Mouse (Mus musculus): ENCODE data around the gene Auts2.

Auts2 gene

DNA sequence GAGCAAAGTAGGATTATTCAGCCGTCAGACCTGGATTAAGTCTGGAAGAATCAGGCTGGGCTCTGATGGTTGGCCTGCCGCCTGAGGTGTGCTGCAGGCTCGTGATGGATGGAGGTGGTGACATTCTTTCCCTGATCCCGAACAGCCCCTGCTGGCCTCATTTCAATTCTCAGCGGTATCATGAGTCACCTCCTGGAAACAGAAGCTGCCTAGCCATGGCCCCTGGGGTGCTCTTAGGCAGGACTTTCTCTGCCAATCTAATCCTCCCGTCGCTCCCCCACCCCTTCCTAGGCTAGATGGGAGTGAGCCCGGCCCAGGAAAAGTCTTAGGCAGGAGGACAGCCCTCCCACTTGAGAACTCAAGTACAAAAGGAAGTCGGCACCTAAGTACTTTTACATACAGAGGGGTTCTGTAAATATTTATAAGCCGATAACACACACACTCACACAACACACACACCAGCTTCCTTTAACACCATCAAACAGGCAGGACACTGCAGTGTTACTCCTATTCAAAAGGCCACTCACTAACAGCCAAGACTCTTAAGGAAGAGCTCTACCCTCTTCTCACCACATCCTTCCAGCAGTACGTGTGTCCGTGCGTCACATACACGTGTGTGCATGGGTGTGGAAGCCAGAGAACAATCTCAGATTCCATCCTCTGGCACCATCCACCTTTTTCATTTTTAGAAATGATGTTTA is 1027.3 kb downstream of the Auts2 start:
- DNase-seq (ENCODE audit: low read depth): no peak

DNA sequence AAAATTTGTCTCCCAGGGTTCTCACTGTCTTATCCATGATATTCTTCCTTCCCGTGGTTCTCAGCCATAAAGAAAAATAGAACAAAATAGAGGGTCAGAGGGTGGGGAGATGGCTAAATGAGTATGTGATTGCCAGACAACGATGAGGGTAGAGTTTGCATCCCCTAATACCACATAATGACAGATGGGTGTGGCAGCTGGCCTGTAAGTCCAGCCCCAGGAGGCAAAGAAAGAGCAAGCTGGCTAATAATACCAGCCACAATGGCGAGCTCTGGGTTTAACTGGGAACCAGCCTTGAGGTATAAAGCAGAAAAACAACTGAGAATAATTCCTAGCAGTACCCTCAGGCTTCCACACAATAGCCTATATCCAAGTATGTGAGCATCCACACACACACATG is 1029.4 kb downstream of the Auts2 start:
- no peak for DNase-seq (ENCODE audit: low read depth)

- no peak for DNase-seq (ENCODE audit: low read depth)
Measured at GRCm38 (mm10) chr5:131512617-131513016, 1030.5 kb downstream of the Auts2 start.

DNA sequence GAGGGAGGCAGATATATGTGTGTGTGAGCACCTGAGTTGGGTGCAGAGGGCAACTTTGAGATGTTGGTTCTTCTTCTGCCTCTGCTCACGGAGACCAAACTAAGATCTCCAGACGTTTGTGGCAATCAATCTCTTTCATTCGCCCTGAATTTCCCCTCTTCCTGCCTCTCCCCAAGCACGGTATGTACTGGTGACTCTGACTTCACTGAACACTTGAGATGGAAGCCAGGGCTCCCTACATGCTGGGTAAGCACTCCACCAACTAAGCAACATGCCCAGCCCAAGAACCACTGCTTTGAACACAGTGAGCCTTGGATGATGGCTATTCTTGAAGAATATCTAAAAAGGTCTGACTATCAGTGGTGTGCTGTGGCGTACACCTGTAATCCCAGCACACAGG is 1032.5 kb downstream of the Auts2 start:
- no peak for DNase-seq (ENCODE audit: low read depth)

DNA sequence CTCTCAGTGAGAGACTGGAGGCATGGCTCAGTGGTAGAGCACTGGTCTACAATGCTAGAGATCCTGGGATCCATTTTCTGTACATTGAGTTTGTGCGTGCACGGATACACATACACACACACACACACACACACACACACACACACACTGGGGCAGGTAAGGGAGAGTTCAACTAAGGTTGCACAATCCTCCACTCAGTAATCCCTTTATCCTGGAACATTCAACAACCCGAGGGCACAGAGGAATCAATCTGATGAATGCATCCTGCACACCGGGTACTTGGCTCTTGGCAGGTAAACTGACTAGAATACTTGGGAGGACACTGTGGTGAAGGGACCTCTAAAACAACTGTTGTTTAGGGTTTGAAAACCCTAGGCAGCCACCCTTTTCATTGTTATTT is 1033.8 kb downstream of the Auts2 start:
- DNase-seq (ENCODE audit: low read depth): no peak

DNA sequence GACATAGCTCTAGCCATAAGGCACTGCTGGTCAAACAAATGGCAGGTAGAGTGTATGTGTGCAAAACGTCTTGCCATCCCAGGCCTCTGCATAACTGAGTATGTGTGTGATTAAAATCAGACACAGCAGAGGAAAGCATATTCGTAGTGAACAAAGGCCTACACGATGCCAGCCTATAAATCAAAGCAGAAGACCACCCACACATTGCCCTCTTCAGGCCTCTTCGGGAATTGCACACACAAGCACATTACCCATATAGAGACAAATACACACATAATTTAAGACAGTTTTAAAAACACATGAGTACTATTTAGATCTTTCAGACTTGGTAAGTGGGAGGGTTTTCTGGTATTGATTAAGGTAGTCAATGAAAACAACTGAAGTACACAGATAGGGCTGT is 1044.3 kb downstream of the Auts2 start:
- no peak for DNase-seq (ENCODE audit: low read depth)

DNA sequence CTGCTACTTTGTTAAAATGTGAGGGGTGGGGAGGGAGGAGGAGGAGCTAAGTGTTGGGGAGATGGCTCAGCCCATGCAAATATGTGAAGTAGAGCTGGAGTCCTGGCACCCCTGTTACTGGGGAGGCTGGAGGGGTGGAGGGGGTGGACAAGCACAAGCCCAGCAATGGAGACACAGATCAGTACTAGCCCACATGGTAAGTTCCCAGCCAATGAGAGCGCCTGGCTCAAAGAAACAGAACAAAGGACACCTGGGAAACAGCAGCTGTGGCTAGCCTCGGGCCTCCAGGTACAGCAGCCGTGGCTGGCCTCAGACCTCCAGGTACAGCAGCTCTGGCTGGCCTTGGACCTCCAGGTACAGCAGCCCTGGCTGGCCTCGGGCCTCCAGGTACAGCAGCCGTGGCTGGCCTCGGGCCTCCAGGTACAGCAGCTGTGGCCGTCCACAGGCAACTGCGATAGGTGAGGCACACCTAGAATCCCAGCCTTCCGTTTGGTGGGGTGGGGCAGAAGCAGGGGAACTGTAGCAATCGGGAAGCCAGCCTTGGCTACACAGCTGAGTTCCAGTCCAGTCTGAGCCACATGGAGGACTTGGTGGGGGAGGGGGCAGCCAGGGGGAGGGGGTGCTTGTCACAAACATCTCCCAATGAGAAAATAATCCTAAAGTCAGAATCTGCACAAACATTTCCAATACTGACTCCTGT is 1046.5 kb downstream of the Auts2 start:
- no peak for DNase-seq (ENCODE audit: low read depth)

DNA sequence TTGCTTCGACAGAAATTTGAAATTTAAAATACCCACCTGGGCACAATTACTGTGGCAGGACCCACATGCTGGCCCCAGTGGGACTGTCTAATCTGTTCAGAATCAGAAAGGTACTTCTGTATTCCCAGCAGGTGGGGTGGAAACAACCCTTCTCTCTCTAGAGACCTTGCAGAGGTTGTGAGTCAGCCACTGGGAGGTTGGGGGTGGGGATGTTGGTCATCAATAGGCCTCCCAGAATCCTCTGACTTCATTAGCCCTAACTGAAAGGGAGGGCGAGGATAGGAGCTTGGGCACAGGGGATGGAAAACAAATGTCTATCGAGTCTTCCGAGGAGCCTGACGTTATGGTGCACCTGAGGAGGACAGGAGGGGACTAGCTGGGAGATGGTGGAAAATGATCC is 1048.6 kb downstream of the Auts2 start:
- no peak for DNase-seq (ENCODE audit: low read depth)

DNA sequence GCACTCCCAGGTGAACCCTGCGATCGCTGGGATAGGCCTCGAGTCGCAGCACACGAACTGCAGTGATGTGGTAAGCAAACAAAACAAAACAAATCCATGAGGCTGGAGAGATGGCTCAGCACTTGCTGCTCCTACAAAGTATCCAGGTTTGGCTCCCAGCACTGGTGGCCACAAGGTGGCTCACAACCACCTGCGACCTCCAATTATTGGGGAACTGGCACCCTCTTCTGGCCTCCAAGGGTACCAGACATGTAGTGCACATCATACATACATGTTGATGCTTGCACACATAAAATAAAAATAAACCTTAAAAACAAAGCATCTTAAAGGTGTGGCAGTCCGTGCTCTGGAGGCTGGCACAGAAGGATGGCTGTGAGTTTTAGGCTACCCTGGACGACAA is 1050.6 kb downstream of the Auts2 start:
- no peak for DNase-seq (ENCODE audit: low read depth)

- DNase-seq (ENCODE audit: low read depth): no peak
Measured at GRCm38 (mm10) chr5:131491843-131492242, 1051.3 kb downstream of the Auts2 start.

DNA sequence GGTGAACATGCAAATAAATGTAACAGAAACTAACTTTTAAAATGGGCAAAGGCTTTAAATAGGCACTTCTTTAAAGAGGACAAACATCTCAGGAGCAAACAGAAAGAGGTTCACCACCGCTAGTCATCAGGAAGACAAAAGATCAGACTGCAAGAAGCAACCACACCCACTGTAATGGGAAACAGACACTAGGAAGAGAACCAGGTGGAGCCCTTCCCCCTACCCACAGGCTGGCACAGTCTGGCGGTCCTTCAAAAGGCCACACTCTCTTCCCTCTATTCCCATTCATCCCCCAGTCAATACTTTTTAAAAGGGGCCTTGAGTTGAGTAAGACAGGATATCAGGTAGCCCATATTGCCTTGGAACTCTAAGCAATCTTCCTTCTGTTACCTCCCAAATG is 1052.3 kb downstream of the Auts2 start:
- no peak for DNase-seq (ENCODE audit: low read depth)

DNA sequence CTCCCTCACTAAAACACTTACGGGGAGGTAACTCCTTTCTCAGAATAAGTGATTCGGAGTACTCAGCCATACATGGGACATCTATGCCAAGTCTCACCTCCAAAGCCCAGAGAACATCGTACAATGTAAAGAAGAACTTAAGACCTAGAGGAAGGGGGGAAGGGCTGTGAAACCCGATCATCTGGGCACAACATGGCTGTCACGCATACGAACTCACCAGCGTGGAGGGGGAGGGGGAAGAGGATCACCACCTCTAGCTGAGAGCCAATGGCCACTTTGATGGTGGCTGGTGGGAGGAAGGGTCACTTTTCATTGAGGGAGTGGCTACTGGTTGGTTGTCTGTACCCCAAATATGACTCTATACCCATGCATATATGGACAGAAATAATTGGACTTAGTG is 1053.3 kb downstream of the Auts2 start:
- DNase-seq (ENCODE audit: low read depth): no peak

- no peak for DNase-seq (ENCODE audit: low read depth)
Measured at GRCm38 (mm10) chr5:131486527-131486926, 1056.6 kb downstream of the Auts2 start.

DNA sequence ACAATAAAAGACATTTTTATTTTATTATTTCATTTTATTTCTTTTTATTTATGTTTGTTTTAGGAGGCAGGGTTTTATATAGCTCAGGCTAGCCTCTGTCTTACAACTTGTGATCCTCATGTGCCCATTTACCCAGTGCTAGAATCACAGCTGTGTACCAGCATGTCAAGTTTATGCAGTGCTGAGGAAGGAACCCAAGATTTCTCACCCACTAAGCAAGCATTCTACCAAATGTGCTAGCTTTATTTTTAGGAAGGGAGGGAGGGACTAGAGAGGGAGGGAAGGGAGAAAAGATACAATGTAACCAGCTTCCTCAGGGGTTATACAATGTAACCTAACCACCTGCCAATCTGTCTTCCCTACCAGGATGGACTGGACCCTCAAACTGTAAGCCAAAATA is 1067.9 kb downstream of the Auts2 start:
- no peak for DNase-seq (ENCODE audit: low read depth)

DNA sequence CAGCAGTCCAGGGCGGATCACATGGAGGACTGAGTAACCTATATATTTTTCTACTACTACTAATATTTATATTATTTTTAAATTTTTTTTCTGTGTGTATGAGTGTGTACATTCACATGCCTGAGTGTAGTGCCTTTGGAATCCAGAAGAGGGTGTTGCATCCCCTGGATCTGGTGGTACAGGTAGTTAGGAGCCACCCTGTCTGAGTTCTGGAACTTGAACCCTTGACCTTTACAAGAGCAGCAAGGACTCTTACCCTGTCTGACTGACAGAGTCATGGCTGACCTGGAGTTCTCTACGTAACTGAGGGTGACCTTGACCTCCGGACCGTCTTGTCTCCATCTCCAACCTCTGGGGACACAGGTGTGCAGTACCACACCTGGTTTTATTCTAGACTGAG is 1074.5 kb downstream of the Auts2 start:
- no peak for DNase-seq (ENCODE audit: low read depth)

DNA sequence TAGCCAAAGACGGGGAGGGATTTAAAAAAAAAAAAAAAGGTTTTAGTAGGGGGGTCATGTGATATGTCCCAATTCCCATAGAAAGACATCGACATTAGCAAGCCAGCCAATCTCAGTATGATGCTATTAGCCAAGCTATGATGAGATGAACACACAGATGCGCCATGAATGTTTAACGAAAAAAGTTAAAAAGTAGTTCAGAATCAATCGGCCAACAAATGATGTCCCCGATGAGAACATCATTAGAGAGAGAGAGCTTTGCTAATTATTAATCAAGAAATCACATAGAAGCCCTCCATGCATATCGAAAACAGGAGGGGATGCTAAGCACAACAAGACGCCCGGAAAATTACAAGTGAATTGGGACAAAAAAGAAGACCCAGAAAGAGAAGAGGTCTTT is 1077.0 kb downstream of the Auts2 start:
- no peak for DNase-seq (ENCODE audit: low read depth)

- DNase-seq (ENCODE audit: low read depth): no peak
Measured at GRCm38 (mm10) chr5:131463402-131463801, 1079.7 kb downstream of the Auts2 start.

- no peak for DNase-seq (ENCODE audit: low read depth)
Measured at GRCm38 (mm10) chr5:131459951-131460350, 1083.2 kb downstream of the Auts2 start.

DNA sequence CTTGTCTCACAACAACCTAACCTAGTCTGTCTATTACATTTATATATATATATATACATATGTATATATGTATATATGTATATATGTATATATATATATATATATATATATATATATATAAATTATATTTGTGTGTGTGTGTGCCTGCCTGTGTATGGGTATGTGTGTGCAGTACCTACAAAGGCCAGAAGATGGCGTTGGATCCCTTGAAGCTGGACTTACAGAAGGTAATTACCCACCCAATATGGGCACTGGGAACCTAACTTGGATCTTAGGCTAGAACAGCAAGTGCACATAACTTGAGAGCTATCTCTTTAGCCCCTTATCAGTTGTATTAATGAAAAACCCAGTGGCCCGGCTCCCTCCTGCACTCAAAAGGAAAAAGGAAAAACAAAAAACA is 1083.6 kb downstream of the Auts2 start:
- no peak for DNase-seq (ENCODE audit: low read depth)

DNA sequence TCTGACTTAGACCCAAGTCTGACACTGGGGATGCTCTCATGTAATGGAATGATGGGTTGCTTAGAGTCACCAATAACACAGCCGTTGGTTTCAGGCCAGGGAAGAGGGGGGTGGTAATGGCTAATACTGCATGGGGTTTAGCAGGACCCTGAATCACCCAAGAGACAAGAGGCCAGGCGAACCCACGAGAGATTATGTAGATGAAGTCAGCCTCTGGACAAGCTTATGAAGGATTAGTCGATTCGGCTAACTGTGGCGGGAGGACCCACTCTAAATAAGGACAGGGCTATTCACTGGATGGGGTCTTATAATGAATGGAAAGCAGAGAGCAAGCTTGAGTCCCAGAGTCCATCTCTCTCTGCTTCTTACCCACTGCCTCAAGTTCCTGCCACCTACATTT is 1084.4 kb downstream of the Auts2 start:
- no peak for DNase-seq (ENCODE audit: low read depth)

GRCm38 (mm10) chr5:131457999-131458398 is 1085.1 kb downstream of the Auts2 start:
- DNase-seq (ENCODE audit: low read depth): no peak

GRCm38 (mm10) chr5:131449181-131449868 is 1093.8 kb downstream of the Auts2 start:
- DNase-seq (ENCODE audit: low read depth): no peak

- no peak for DNase-seq (ENCODE audit: low read depth)
Measured at GRCm38 (mm10) chr5:131435239-131435876, 1107.8 kb downstream of the Auts2 start.

All from c-Kit-positive CD71-positive TER-119-negative erythroid progenitor cells, embryonic 14.5 days (primary cell).